Mouse (Mus musculus) cerebellum, adult 9-10 months (tissue): ENCODE measurements around the gene Abr.
A peak's percentile ranks its signal among the peaks of the same experiment; 100 is the strongest.

Experiments used
- DNase-seq: peaks from one replicate; pipeline ENCODE4 v3.0.0; 2022

Abr gene

GRCm38 (mm10) chr11:76622152-76622565 is at the start of gene Abr:
Gene Abr (minus strand): TSS chr11:76622314.
- DNase-seq: no peak

- DNase-seq: peak; percentile 5
Measured at GRCm38 (mm10) chr11:76667807-76668206, 45.7 kb upstream of the Abr start.

GRCm38 (mm10) chr11:76666002-76666649 is 44.0 kb upstream of the Abr start:
- DNase-seq: no peak

- no peak for DNase-seq
Measured at GRCm38 (mm10) chr11:76661790-76662468, 39.8 kb upstream of the Abr start.

- DNase-seq: no peak
Measured at GRCm38 (mm10) chr11:76659138-76659930, 37.2 kb upstream of the Abr start.

GRCm38 (mm10) chr11:76657450-76657970 is 35.4 kb upstream of the Abr start:
- DNase-seq: no peak

- no peak for DNase-seq
Measured at GRCm38 (mm10) chr11:76655106-76655505, 33.0 kb upstream of the Abr start.

DNA sequence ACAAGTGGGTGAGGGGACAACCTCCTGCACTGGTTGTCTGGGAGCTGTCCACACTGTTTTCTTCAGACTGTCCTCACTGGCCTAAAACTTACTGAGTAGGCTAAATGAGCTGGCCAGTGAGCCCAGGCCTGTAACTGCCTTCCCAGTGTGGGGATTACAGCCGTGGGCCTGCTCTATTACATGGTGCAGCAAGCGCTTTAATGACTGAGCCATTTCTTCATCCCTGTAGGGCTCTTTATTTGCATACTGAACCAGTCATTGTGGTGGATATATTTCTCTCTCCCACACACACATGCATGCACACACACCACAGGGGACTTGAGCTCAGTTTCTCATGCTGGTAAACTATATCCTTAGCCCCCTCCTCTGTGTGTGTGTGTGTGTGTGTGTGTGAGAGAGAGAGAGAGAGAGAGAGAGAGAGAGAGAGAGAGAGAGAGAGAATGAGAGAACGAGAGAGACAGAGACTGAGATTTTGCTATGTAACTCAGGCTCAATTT is 30.8 kb upstream of the Abr start:
- no peak for DNase-seq

DNA sequence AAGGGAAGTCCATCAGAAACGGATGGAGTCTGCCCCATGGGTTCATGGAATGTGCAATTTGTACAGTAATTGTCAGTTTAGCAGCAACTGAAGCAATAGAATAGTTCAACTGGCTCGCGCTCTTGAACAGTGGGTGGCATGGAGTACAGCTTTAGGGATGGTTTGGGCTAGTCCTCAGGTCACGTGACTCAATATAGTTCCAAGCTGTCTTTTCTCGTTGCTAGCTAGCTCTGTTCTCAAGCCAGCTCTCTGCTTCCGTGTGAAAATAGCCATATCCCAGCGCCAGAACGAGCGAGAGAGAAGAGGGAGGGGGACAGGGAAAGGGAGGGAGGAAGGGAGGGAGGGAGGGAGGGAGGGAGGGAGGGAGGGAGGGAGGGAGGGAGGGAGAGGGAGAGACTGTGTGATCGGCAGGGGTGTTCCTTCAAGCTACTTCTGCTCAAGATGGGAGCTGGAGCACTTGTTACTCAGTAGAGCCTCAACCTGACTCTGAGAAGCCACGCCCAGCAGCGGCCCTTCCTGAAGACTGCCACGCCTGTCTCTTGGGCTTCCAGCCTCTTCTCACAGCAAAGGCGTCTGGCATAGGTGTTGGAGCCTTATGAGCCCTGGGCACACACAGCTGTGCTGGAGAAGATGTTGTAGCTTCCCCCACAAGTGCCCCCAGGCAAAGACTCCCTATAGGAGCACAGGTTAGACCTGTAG is 28.9 kb upstream of the Abr start:
- no peak for DNase-seq

- peak; percentile 82 for DNase-seq
Measured at GRCm38 (mm10) chr11:76647500-76647899, 25.4 kb upstream of the Abr start.

DNA sequence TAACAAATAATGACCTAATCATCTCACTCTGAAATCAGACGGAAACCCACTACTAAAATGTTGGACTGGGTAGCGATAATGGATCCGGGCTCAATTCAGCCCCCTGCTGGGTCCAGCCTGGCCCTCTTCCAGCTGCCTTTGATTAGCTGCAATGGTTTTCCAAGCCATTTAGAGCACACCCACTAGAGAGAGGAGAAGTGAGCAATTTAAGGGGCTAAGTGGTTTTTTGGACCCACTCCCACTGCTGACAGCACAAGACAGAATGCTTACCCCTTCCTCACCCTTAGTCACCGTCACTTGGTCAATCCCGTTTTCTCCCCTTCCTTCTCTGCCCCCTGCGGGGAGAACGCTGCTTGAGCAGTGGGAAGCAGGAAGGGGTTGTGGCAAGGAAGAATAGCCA is 24.9 kb upstream of the Abr start:
- peak; percentile 52 for DNase-seq

DNA sequence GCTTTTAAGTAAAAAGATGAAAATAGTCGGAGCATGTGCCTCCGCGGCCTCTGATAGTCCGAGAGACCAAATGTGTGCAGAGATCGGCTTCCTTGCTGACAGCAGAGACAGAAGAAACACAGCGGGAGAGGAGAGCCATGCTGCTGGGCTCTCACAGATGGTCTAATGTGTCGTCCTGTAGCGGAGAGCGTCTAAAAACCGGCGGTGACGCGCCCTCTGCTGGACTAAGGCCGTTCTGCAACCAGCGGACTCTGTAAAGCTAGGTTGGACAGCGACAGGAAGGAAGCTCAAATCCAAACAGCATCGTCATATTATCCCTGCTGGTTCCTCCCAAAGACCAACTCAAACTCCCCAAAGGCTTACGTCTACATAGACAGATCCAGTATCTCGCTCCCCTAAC is 23.8 kb upstream of the Abr start:
- peak; percentile 97 for DNase-seq

GRCm38 (mm10) chr11:76645036-76645435 is 22.9 kb upstream of the Abr start:
- DNase-seq: no peak

DNA sequence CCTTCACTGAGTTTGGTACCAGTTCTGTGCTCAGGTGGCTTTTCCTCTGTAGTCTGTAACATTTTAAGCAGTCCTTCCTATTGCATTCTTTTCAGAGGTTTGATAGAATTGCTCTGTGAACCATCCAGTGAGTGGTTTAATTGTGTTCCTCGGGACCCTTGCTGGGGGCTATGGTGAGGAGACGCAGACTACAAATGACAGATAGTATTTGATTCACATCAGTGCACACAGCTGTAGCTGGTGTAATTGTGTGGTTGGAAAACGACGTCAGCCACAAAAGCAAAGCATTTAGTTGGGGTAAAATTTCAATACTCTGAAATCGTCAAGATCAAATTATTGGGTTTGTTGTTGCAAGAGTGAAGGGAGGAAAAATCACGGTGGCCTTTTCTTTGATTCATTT is 22.1 kb upstream of the Abr start:
- DNase-seq: no peak

DNA sequence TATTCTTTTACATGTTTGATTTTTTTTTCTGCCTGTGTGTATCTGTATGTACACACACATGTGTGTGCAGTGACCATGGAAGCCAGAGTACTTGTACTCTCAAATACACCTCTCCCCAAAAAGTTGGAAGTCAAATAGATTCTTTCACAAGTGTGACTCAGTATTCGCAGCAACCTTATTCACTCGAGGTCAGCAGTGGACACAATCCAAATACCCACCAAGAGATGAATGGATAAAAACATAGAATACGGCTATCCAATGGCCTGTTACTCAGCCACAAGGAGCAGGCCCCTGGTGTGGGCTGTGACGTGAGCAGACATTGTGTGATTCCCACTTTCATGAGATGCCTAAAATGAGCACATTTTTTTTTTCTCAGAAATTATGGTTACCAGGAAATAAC is 18.1 kb upstream of the Abr start:
- no peak for DNase-seq

DNA sequence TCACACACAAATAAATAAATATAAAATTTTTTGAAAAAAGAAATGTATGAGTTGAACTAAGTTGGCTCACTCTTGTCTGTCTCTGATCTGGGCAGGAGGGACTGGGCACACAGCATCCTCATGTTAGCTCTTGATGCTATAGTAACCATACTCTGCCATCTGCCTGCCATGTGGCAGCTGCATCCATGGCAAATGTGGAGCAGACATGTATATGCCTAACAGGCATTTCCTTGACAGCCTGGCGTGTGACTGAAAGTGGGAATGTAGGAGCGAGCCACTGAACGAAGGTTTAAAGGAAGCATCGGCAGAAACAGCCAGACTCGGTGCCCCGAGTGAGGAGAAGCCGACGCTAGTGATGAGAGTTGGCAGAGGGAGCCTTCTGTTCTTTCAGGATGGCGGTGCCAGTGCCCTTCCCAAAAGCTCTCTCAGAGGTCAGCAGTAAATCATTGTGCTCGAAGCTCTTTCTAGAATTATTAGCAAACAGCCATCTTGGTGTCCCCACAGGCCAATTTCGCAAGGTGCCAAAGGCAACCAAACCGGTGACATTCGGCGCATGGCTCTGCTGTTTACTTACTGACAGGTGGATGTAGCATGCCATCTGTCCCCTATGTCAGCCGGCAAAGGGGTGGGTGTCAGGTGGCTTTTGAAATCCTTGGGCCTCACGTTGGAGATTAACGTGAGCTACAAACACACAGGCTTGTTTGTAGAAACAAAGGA is 17.3 kb upstream of the Abr start:
- DNase-seq: peak; percentile 74

GRCm38 (mm10) chr11:76630487-76630886 is 8.4 kb upstream of the Abr start:
- no peak for DNase-seq

DNA sequence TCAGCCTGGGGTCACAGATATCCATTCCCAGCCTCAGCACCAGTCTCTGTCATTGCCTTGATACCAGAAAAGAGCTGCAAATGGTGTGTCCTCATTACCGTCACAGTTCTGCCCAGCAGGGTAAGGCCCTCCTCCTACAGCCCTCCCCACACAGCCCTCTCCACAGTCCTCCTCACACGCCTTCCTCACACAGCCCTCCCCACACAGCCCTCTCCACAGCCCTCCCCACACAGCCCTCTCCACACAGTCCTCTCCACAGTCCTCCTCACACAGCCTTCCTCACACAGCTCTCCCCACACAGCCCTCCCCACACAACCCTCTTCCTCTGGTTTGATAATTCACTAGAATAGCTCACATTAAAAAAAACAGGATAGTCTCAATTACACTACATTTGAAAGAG is 7.9 kb upstream of the Abr start:
- no peak for DNase-seq

- no peak for DNase-seq
Measured at GRCm38 (mm10) chr11:76628613-76629012, 6.5 kb upstream of the Abr start.

DNA sequence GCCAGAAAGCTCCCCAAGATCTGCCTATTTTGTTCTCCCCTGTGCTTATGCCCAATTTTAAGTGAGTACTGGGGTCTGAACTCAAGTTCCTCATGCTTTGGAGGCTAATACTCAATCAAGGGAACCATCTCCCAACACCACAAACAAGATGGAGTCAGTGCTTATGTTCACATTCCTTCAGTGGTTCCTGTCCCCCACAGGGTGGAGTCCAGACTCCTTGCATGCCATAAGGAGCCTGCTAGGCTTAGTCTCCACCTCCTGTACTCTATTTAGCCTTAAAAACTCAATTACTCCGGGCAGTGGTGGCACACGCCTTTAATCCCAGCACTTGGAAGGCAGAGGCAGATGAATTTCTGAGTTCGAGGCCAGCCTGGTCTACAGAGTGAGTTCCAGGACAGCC is 2.8 kb upstream of the Abr start:
- no peak for DNase-seq

DNA sequence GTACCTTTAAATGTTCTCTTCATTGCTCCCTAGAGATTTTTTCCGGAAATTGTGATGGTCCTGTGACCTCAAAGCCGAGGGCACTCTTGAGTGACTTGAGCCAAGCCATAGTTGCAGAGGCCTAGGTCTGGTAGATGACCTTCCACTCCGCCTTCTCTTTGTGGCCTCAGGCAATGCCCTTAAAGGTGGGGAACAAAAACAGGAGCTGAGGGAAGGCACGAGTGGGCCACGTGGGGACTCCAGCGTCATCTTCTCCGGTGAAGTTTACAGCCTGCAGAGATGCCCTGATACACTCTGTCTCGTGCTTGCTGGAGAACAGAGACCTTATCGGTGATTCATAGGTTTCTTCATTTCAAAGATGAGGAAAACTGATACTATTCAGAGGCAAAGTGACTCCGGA is 2.0 kb upstream of the Abr start:
- DNase-seq: no peak
